Mouse (Mus musculus) liver, embryonic 11.5 days (tissue): ENCODE measurements at regions not wholly inside any gene's neighbourhood (a gene's known extent, or its start where the extent isn't known, plus 50 kb on each side); places are given as distances from the start of the nearest gene placed in this dataset.

ENCODE experiments used
- ATAC-seq: fragments of 200-750 bp; cut with Nextera tagmentation; replicated peaks from 2 replicates; pipeline ENCODE4 v1.8.0; 2017; ENCODE audit warnings: moderate number of reproducible peaks, mild to moderate bottlenecking, moderate TSS enrichment, moderate library complexity; ENCODE audit not compliant: low FRiP score
- DNase-seq: peaks from one replicate; pipeline ENCODE4 v3.0.0-alpha.2; 2017; ENCODE audit warnings: low spot score
- H3K27ac ChIP-seq: fragments of 300-500 bp; sonication (generic); 2 replicates; pipeline ENCODE4 v1.5.1; 2014; ENCODE audit warnings: mild to moderate bottlenecking, low read depth, low read length, control low read depth
- H3K27me3 ChIP-seq: fragments of 300-500 bp; sonication (generic); replicated peaks from 2 replicates; pipeline ENCODE4 v1.6.1; 2014; ENCODE audit warnings: low read length, mixed read lengths; ENCODE audit not compliant: control insufficient read depth, insufficient read depth
- H3K36me3 ChIP-seq: fragments of 300-500 bp; sonication (generic); 2 replicates; pipeline ENCODE4 v1.6.1; 2014; ENCODE audit warnings: mild to moderate bottlenecking, low read length, moderate library complexity, mixed read lengths; ENCODE audit not compliant: control insufficient read depth, insufficient read depth
- H3K4me1 ChIP-seq: fragments of 300-500 bp; sonication (generic); replicated peaks from 2 replicates; pipeline ENCODE4 v1.6.1; 2014; ENCODE audit warnings: low read length, mixed read lengths; ENCODE audit not compliant: control insufficient read depth, insufficient read depth
- H3K4me2 ChIP-seq: fragments of 300-500 bp; sonication (generic); 2 replicates; pipeline ENCODE4 v1.6.1; 2014; ENCODE audit warnings: mild to moderate bottlenecking, control low read depth, moderate library complexity
- H3K4me3 ChIP-seq: fragments of 300-500 bp; sonication (generic); 2 replicates; pipeline ENCODE4 v1.5.1; 2014; ENCODE audit warnings: low read depth, low read length, control low read depth
- H3K9ac ChIP-seq: fragments of 300-500 bp; sonication (generic); 2 replicates; pipeline ENCODE4 v1.6.1; 2014; ENCODE audit warnings: low read depth, low read length, control low read depth
- H3K9me3 ChIP-seq: fragments of 300-500 bp; sonication (generic); 2 replicates; pipeline ENCODE4 v1.6.1; 2016; ENCODE audit warnings: low read length, inconsistent platforms, mixed read lengths; ENCODE audit not compliant: control insufficient read depth
- WGBS: fragments of 180-500 bp; shearing (Covaris S2); extraction: QIAGEN DNeasy Blood & Tissue Kit; methylation state at CpG from one replicate; pipeline ENCODE4 v1.1.7; 2014; 5-methylcytosine and 5-hydroxymethylcytosine counted together

- no peaks in the 10 kb centered on the region for H3K4me1 ChIP-seq
- H3K27ac ChIP-seq = no peak overlapping the region
- H3K4me2 ChIP-seq = no peak overlapping the region
- 90% methylated on average over 3 of the region's 3 CpGs for WGBS
- no peaks in the 10 kb centered on the region for H3K27me3 ChIP-seq
- H3K9me3 ChIP-seq = no peaks in the 10 kb centered on the region
- DNase-seq (no peak), ATAC-seq (no peak)
- H3K36me3 ChIP-seq = no peaks in the 10 kb centered on the region
- H3K4me3 ChIP-seq = no peak overlapping the region
- H3K9ac ChIP-seq = no peak overlapping the region
Measured at GRCm38 (mm10) chr10:25039926-25040325, 112.6 kb upstream of the Arg1 start.

GRCm38 (mm10) chr10:25036928-25037327 is 109.6 kb upstream of the Arg1 start:
- DNase-seq = no peak
- Histone ChIP-seq H3K27me3 (no peaks in the 10 kb centered on the region), H3K36me3 (no peaks in the 10 kb centered on the region), H3K27ac (no peak overlapping the region), H3K4me2 (no peak overlapping the region), H3K4me3 (no peak overlapping the region), H3K9me3 (no peaks in the 10 kb centered on the region), H3K9ac (no peak overlapping the region), H3K4me1 (no peaks in the 10 kb centered on the region)
- ATAC-seq = no peak
- 79% methylated on average over 3 of the region's 3 CpGs for WGBS

GRCm38 (mm10) chr10:25035363-25035762 is 108.1 kb upstream of the Arg1 start:
- WGBS = 78% methylated on average over 6 of the region's 6 CpGs

GRCm38 (mm10) chr10:25032625-25033024 is 105.3 kb upstream of the Arg1 start:
- no peak overlapping the region for H3K27ac ChIP-seq
- no peaks in the 10 kb centered on the region for H3K9me3 ChIP-seq
- H3K36me3 ChIP-seq = no peaks in the 10 kb centered on the region
- no peak overlapping the region for H3K4me2 ChIP-seq
- H3K27me3 ChIP-seq = no peaks in the 10 kb centered on the region
- no peak for DNase-seq
- H3K4me1 ChIP-seq = no peaks in the 10 kb centered on the region
- no peak for ATAC-seq
- H3K4me3 ChIP-seq = no peak overlapping the region
- WGBS = 86% methylated on average over 1 of the region's 1 CpGs
- no peak overlapping the region for H3K9ac ChIP-seq

More at GRCm38 (mm10) chr10:25035363-25035762, 108.1 kb upstream of the Arg1 start:
- H3K4me3 ChIP-seq = no peak overlapping the region
- no peak overlapping the region for H3K27ac ChIP-seq
- H3K36me3 ChIP-seq = no peaks in the 10 kb centered on the region
- H3K9ac ChIP-seq = no peak overlapping the region
- no peaks in the 10 kb centered on the region for H3K27me3 ChIP-seq
- no peak overlapping the region for H3K4me2 ChIP-seq
- DNase-seq (no peak), ATAC-seq (no peak)
- no peaks in the 10 kb centered on the region for H3K9me3 ChIP-seq
- no peaks in the 10 kb centered on the region for H3K4me1 ChIP-seq

- DNase-seq (no peak), ATAC-seq (no peak)
- Histone ChIP-seq H3K9ac (no peak overlapping the region), H3K27ac (no peak overlapping the region), H3K27me3 (no peaks in the 10 kb centered on the region), H3K4me1 (no peaks in the 10 kb centered on the region), H3K9me3 (no peaks in the 10 kb centered on the region), H3K4me3 (no peak overlapping the region), H3K4me2 (no peak overlapping the region), H3K36me3 (no peaks in the 10 kb centered on the region)
- 59% methylated on average over 6 of the region's 6 CpGs for WGBS
Measured at GRCm38 (mm10) chr10:25029387-25029915, 102.2 kb upstream of the Arg1 start.

- Histone ChIP-seq H3K4me1 (no peaks in the 10 kb centered on the region), H3K9me3 (no peaks in the 10 kb centered on the region), H3K4me2 (no peak overlapping the region), H3K9ac (no peak overlapping the region), H3K4me3 (no peak overlapping the region), H3K36me3 (no peaks in the 10 kb centered on the region), H3K27me3 (no peaks in the 10 kb centered on the region), H3K27ac (no peak overlapping the region)
- WGBS = 66% methylated on average over 7 of the region's 7 CpGs
- ATAC-seq = no peak
- DNase-seq = no peak
Measured at GRCm38 (mm10) chr10:25023601-25024157, 96.4 kb upstream of the Arg1 start.

- DNase-seq (no peak), ATAC-seq (no peak)
- Histone ChIP-seq H3K9me3 (no peaks in the 10 kb centered on the region), H3K36me3 (no peaks in the 10 kb centered on the region), H3K4me3 (no peak overlapping the region), H3K4me1 (no peaks in the 10 kb centered on the region), H3K4me2 (no peak overlapping the region), H3K27ac (no peak overlapping the region), H3K9ac (no peak overlapping the region), H3K27me3 (no peaks in the 10 kb centered on the region)
- 79% methylated on average over 4 of the region's 4 CpGs for WGBS
Measured at GRCm38 (mm10) chr10:25023044-25023540, 95.8 kb upstream of the Arg1 start.

GRCm38 (mm10) chr10:25018946-25019345 is 91.7 kb upstream of the Arg1 start:
- 70% methylated on average over 2 of the region's 2 CpGs for WGBS
- no peaks in the 10 kb centered on the region for H3K9me3 ChIP-seq
- ATAC-seq (no peak), DNase-seq (no peak)
- no peak overlapping the region for H3K4me2 ChIP-seq
- no peak overlapping the region for H3K27ac ChIP-seq
- H3K27me3 ChIP-seq = no peaks in the 10 kb centered on the region
- H3K9ac ChIP-seq = no peak overlapping the region
- no peaks in the 10 kb centered on the region for H3K36me3 ChIP-seq
- H3K4me3 ChIP-seq = no peak overlapping the region
- peaks cover 7% of the 10 kb centered on the region for H3K4me1 ChIP-seq

- 76% methylated on average over 1 of the region's 1 CpGs for WGBS
- no peak for ATAC-seq
- H3K9ac ChIP-seq = no peak overlapping the region
Measured at GRCm38 (mm10) chr10:25017843-25018242, 90.6 kb upstream of the Arg1 start.

More at GRCm38 (mm10) chr10:25017843-25018242, 90.6 kb upstream of the Arg1 start:
- no peaks in the 10 kb centered on the region for H3K27me3 ChIP-seq
- H3K4me3 ChIP-seq = no peak overlapping the region
- H3K9me3 ChIP-seq = no peaks in the 10 kb centered on the region
- DNase-seq = no peak
- no peaks in the 10 kb centered on the region for H3K36me3 ChIP-seq
- no peak overlapping the region for H3K27ac ChIP-seq
- H3K4me2 ChIP-seq = no peak overlapping the region
- peaks cover 7% of the 10 kb centered on the region for H3K4me1 ChIP-seq
